Mouse (Mus musculus): Measurements from ENCODE around the gene Prr30.
"Not testable (repeated sequence)": the region's sequence is repeated elsewhere in the genome, so short reads cannot be mapped to it uniquely, and the experiment has no call there.

Gene Prr30

GRCm38 (mm10) chr14:101200230-101200629, at the start of gene Prr30:
Gene Prr30 (minus strand): TSS chr14:101200330.
- no peak for DNase-seq (ENCODE audit: low spot score)

DNA sequence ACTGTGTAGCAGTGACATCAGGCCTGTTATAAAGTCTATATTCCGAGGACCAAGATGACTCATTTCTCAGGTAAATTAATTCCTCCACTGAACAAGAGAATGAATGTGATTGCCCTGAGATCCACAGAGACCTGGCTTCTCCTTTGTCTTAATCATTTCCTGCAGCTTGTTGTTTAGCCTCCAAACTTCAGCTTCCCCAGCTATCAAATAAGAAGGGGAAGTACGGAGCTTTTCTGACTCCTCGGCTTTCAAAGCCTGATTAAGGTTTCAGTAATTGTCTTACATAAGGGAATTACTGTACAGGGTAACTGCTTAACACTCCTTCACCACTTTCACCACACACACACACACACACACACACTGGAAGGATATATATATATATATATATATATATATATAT, 46.7 kb upstream of the Prr30 start:
- DNase-seq (ENCODE audit: low spot score), result no peak

DNA sequence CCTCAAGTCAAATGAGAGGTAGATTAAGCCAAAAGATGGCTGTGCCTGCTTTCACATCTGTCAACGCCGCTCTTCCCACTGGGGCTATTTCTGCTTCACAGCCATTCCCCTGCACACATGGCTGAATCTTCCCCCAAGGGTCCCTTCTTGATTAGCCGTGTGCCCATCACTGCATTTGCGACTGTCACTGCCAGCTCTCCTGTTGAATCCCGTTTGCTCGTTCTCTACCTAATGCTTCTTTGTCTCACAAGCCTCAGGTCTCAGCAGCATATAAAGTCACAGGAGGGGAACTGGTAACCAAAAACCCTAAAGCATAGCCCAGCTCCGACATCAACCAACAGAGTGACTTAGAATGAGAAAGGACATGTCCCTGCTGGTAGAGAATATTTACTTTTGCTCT, 45.6 kb upstream of the Prr30 start:
- no peak for DNase-seq (ENCODE audit: low spot score)

DNA sequence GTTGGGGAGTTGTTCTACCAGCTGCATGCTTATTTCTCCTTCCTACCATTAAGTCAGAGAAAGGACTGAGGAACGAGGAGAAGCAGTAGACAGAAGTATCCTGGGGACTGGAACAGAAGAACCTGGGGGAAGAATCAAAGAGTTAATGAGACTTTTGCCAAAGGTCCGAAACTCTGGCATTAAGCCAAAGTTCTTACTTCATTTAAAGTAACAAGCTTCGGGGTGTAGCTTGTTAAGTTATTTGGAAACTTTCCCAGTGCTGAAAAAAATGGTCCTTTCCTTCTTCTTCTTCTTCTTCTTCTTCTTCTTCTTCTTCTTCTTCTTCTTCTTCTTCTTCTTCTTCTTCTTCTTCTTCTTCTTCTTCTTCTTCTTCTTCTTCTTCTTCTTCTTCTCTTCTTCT, 44.3 kb upstream of the Prr30 start:
- not testable (repeated sequence) for DNase-seq (ENCODE audit: low spot score)

DNA sequence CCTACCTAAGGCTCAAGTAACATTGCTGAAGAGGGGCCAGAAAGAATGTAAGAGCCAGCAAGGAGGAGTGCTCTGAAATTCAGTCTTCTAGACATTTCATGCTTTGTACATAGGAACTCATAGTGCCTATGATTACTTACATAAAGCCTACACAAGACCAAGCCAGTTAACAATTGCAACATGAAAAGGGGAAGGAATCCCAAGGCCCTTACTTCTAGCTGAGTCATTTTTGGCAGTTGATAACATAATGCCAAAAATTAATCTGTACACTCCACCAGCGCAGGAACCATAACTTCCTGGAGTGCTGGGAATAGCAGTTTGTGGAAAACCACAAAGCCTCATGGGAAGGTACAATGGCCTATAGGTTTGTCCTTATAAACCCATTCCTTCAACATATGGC, 37.8 kb upstream of the Prr30 start:
- no peak for DNase-seq (ENCODE audit: low spot score)

- no peak for DNase-seq (ENCODE audit: low spot score)
Measured at GRCm38 (mm10) chr14:101229068-101229467, 28.9 kb upstream of the Prr30 start.

DNA sequence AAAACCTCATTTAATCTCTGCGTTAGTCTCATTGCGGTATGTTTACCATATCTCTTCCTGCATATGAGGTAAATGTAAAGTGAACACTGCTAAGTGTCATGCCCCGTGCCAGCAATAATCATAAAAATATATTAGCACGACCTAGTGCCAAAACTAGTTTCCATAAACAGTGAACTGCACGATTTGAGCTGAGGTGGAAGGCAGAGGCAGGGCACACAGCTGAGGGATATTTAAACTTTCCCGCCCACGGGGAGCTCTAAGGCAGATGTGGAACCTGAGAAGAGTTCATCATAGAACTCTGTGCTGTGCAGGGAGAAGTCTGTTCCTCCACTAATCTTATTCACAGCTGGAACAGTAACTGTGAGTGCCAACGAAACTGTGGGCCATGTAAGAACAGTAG, 22.2 kb upstream of the Prr30 start:
- DNase-seq (ENCODE audit: low spot score), result no peak

GRCm38 (mm10) chr14:101172258-101172657, 27.9 kb downstream of the Prr30 start:
- no peak for DNase-seq (ENCODE audit: low spot score)
